Mouse (Mus musculus) 3134 (cell line): Measurements from ENCODE around the gene Pank1.
A peak's percentile ranks its signal among the peaks of the same experiment; 100 is the strongest.

Source experiments
- DNase-seq: peaks from one replicate; pipeline ENCODE4 v3.0.0-alpha.2; 2011; ENCODE audit warnings: low spot score; ENCODE audit not compliant: insufficient read length; ENCODE audit errors: extremely low read depth

Gene Pank1

GRCm38 (mm10) chr19:34881160-34881559 lies 1.9 kb upstream of the Pank1 start:
- no peak for DNase-seq

DNA sequence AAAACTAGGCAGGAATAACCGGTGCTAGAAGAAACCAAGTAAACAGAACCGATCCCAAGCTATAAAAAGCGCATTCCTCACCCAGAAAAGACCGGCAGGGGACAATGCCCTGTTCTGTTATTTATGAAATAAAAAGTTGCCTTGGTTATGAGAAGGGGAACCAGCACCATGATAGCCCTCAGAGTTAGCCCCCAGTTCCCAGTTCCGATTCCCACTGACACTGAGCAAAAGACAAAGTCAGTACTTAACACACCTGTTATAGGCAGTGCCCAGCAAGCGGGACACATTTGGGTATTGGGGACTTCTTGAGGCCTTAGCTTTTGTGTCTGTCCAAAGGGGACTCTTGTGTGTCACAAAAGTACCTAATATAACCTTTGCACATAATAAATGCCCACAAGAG lies 369 bp upstream of the Pank1 start:
- DNase-seq: no peak

GRCm38 (mm10) chr19:34877898-34878602 lies 1.2 kb downstream of the Pank1 start:
- DNase-seq: peak; percentile 92

DNA sequence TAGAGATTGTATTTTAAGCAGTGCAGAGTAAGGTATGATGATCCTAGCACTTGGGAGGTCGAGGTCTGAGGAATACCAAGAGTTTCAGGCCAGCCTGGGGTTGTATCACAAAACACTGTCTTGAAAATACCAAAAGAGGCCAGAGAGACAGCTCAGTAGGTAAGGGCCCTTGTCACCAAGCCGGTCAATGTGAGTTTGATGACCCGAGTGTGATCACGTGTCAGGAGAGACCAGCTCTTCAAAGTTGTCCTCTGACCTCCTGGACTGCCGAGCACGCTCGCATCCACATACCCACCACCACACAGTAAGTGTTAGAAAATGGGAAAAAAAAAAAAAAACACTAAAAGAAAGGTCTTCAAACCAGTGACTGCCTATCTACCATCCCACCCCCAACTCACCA lies 2.6 kb downstream of the Pank1 start:
- no peak for DNase-seq

GRCm38 (mm10) chr19:34869375-34869774 lies 9.9 kb downstream of the Pank1 start:
- no peak for DNase-seq

- DNase-seq: no peak
Measured at GRCm38 (mm10) chr19:34868093-34868741, 11.0 kb downstream of the Pank1 start.

- no peak for DNase-seq
Measured at GRCm38 (mm10) chr19:34863737-34864136, 15.5 kb downstream of the Pank1 start.

DNA sequence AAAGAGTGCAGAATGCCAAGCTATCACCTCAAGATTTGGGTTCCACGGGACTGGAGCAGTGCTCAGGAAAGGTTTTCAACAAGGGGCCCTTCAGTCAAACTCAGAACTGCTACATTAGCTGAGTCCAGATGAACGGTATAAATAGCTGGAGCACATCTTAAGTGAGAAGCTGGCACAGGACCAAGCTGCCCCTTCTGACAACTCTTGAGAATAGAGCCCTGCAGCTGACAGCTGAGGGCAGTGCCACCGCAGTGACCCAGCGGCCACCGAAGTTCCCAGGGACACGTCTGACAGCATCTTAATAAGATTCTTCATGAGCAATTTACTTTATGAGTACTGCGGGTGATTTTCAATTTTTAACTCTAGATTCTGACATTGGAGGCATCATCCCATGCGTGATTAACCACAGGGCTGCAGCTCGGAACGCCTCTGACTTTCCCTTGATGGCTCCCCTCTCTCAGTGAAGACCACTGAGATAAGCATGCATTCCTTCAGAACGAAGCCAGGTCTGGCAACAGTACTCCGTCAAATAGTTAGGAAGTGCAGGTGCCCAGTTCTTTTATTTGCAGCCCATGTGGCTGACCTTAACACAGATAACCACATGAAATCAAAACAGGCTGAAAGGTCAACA lies 23.1 kb downstream of the Pank1 start:
- DNase-seq: no peak

DNA sequence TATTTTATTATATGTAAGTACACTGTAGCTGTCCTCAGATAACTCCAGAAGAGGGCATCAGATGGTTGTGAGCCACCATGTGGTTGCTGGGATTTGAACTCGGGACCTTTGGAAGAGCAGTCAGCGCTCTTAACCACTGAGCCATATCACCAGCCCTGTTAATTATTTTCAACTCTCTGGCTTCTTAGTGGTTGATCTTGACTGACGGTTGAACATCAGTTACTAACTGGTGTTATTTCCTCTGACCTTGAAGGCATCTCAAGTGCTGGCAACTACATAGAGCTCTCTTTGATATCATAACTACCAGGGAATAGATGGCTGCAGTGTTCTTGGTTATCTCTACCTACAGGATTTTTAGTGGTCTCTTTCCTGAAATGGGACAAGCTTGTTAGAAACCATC lies 28.1 kb downstream of the Pank1 start:
- DNase-seq: no peak

DNA sequence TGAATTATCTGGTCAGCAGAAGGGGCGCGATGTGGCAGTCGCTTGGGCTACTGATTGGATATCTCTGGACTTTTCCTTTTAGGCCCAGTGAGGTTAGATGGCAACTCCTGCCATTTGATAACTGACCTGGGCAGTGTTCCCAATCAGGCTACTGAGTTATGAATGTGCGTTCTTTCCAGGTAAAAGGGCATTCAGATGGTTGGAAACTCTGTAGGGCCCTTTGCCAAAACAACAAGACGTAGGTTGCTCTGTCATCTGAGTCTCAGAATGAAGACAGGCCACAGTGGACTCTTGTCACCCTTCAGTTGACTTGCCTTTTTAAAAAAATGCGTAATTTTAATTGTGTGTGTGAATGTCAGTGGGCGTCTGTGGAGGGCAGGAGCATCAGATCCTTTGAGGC lies 29.8 kb downstream of the Pank1 start:
- DNase-seq: no peak

GRCm38 (mm10) chr19:34848164-34848563 lies 31.1 kb downstream of the Pank1 start:
- DNase-seq: no peak

DNA sequence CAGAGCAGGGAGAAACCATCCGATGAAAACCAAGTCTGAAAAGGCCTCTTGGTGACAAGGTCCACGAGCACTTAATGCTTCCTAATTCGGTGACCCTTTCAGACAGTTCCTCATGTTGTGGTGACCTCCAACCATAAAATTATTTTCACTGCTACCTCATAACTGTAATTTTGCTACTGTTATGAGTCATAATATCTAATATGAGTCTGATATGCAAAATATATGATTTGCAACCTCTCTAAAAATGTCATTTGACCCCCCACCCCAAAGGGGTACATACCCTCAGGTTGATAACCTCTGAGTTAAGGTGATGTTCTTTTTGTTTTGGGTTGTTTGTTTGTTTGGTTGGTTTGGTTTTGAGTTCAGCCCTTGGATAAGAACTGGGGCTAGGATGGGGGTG lies 32.2 kb downstream of the Pank1 start:
- no peak for DNase-seq

DNA sequence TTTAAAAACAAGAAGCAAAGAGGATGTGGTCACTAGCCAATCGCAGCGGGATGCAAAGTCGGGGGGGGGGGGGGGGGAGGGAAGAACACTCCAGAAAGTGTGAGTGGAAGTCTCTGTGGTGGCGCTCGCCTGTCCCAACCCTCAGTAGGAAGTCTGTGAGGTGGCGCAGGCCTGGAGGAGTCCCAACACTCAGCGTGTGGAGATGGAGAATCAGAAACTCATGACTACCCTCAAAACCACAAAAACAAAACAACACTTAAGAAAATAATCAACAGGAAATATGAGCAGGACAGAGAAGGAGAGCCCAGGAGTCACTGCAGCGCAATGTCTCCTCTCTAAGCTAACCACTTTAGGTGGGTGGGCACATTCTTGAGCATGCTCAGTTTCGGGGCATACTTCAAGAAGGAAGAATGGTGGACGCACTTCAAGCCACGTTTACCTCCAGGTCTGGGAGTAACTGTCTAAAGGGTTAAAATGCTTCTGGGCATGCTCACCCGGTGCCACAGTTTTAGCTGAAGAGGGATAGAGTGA lies 32.7 kb downstream of the Pank1 start:
- DNase-seq: peak; percentile 44

DNA sequence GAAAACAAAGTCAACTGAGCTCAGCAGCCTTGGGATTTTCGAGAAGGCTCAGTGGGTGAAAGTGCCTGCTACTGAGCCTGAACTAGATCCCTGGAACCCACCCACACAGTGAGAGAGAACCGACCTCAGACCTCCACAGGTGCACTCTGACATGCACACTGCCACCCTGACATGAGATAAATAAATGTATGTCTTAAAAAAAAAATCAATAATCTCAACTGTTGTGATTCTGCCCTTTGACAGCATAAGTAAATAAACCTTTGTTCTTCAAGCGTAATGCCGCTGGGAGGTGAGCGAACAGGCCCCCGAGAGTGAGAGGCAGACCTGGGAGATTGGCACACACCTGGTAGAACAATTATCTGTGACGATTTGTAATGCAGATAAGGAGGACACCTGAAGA lies 33.2 kb downstream of the Pank1 start:
- DNase-seq: no peak

- DNase-seq: no peak
Measured at GRCm38 (mm10) chr19:34845331-34845730, 33.9 kb downstream of the Pank1 start.

- DNase-seq: no peak
Measured at GRCm38 (mm10) chr19:34844760-34845159, 34.5 kb downstream of the Pank1 start.

DNA sequence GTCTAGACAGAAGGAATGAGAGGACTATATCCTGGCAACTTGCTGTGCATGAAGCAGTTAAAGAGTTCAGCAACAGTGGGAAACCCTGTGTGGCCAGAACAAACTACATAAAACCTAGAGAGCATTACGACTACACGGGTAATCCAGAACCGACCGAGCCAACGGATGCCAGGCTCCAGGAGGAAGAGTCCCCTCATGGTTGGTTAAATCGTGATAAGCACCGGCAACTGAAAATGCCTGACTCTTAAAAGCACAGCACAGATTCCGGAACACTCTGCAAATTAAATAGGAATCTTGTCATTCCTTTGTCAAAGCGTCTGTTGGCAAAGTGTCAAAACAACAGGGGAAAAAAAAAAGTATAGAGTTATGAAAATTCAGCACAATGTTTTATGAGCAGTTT lies 35.2 kb downstream of the Pank1 start:
- no peak for DNase-seq

DNA sequence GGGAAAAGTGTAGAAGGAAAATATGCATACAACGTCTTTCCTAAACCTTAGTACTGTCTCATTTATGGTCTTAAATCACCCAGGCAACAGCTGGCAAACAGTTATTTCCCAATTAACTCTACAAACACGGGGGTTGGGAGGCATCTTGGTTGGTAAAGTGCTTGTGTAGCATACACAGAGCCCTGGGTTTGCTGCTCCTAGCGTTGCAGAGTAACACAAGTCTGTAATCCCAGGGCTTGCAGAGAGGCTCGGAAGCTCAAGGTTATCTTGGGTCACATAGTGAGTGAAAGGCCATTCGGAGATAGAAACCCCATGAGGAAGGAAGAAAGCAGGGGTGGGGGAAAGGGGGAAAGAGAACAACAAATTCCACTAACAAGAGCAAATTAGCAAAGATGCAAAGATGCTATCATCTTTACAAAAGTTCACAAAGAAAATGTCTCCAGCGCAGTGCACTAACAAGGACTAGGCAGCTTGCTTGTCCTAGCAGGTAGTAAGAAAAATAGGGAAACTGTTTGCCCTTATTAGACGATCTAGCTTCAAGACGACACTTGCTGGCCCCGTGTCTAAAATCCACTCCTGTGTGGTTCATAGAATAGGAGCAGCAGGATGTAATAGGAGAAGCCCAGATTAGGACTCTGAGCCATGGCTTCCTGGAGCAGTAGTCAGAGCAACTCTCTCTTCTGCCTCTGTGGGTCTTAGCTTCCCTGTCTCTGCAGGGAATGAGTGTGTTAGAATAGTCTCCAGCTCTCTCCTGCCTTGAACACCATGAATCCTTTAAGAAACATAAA lies 37.3 kb downstream of the Pank1 start:
- DNase-seq: no peak

- DNase-seq: no peak
Measured at GRCm38 (mm10) chr19:34838624-34839023, 40.6 kb downstream of the Pank1 start.

DNA sequence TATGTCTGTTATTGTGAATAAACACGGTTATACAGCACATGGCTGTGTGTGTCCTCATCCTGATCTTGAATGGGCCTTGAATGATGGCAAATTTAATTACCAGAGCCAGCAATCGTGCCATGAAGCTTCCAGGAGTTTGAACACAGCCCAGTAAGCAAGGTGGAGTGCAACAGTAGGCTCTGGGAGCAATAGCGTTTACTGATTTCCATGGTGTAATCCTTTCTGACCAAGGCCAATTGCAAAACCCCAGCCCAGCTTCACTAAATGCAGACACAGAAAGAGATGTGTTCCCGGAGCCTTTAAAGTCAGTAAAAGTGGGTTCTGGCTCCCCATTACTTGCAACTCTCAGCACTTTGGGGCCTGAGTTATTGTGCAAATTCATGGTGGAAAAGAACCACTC lies 47.6 kb downstream of the Pank1 start:
- DNase-seq: no peak
